Mouse (Mus musculus) cerebellum, postnatal 36 days (tissue): ENCODE measurements around the gene Rhox3a.
"Not testable (repeated sequence)": the region's sequence is repeated elsewhere in the genome, so short reads cannot be mapped to it uniquely, and the experiment has no call there.

ENCODE experiments used
- DNase-seq, 2 experiments: peaks; one replicate each; pipeline ENCODE4 v3.0.0; 2021 to 2022; ENCODE audit warnings: mixed read lengths in 2 of 2

The Rhox3a gene

DNA sequence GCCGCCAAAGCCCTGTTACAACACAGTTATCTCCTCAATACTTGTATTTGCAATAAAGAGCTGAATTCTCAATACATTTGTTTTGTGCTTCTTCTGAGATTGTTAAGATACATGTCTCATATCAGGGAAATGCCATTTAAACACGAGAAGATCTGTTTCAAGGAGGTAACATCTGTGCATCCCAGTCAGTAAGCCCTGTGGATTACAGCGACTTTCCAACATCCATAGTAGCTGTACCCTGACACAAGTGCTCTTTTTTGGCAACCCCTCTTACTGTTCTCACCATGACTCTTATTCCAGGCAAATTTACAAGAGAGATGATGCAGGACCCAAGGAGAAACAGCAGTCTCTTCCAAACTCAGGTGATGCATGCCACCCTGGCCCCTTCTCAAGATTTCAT is at the start of gene Rhox3a:
Gene Rhox3a, plus strand, starts transcription at position 301 of the 400 bp plus-strand sequence.
- not testable (repeated sequence) for DNase-seq

- no peak for DNase-seq
Measured at GRCm38 (mm10) chrX:37210941-37211340, 38.8 kb upstream of the Rhox3a start, which contains the start of gene Gm9. Gene Gm9, minus strand, starts transcription at chrX:37211041.

DNA sequence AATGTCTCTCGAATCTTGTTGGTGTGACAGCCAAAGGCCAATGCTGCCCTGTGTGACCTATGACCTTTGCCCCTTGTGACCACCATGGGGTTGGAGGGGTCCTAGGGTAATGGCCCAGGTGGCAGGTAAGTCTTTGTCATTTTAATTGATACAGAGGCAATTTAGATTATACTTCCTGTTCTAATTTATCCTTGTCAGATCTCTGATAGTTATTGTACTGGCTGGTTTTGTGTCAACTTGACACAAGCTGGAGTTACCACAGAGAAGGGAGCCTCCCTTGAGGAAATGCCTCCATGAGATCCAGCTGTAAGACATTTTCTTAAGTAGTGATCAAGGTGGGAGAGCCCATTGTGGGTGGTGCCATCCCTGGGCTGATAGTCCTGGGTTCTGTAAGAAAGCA is 27.6 kb upstream of the Rhox3a start, which contains the start of gene Rhox1:
Gene Rhox1, minus strand, starts transcription at position 101 of the 400 bp plus-strand sequence.
- not testable (repeated sequence) for DNase-seq

- not testable (repeated sequence) for DNase-seq
Measured at GRCm38 (mm10) chrX:37244676-37245075, 5.0 kb upstream of the Rhox3a start, which contains the start of gene Rhox2a. Gene Rhox2a, plus strand, starts transcription at chrX:37244976.

- DNase-seq, result not testable (repeated sequence)
Measured at GRCm38 (mm10) chrX:37265038-37265437, 15.3 kb downstream of the Rhox3a start, which contains the start of gene Rhox4a. Gene Rhox4a, plus strand, starts transcription at chrX:37265338.
